Mouse (Mus musculus) lung, embryonic 15.5 days (tissue): Measurements from ENCODE around the gene Prelp. TPM values are rescaled to one million over a fixed set of nuclear protein-coding genes. Genes with fewer than 3 reads are reported as not detected.

Experiments used
- ATAC-seq: fragments of 200-750 bp; cut with Nextera tagmentation; 2 replicates; pipeline ENCODE4 v1.8.0; 2017; ENCODE audit warnings: moderate number of reproducible peaks, borderline replicate concordance; ENCODE audit not compliant: low FRiP score, low TSS enrichment; ENCODE audit errors: extremely low read depth
- H3K27ac ChIP-seq: fragments of 300-500 bp; sonication (generic); 2 replicates; pipeline ENCODE4 v1.5.1; 2015; ENCODE audit warnings: moderate library complexity, mild to moderate bottlenecking, inconsistent platforms
- H3K27me3 ChIP-seq: fragments of 300-500 bp; sonication (generic); 2 replicates; pipeline ENCODE4 v1.6.1; 2015; ENCODE audit warnings: inconsistent platforms
- H3K36me3 ChIP-seq: fragments of 300-500 bp; sonication (generic); 2 replicates; pipeline ENCODE4 v1.6.1; 2015; ENCODE audit warnings: inconsistent platforms
- H3K4me1 ChIP-seq: fragments of 300-500 bp; sonication (generic); 2 replicates; pipeline ENCODE4 v1.6.1; 2015; ENCODE audit warnings: inconsistent platforms
- H3K4me2 ChIP-seq: fragments of 300-500 bp; sonication (generic); 2 replicates; pipeline ENCODE4 v1.6.1; 2015; ENCODE audit warnings: inconsistent platforms, mild to moderate bottlenecking, moderate library complexity
- H3K4me3 ChIP-seq: fragments of 300-500 bp; sonication (generic); 2 replicates; pipeline ENCODE4 v1.5.1; 2015; ENCODE audit warnings: mild to moderate bottlenecking, inconsistent platforms
- H3K9ac ChIP-seq: fragments of 300-500 bp; sonication (generic); 2 replicates; pipeline ENCODE4 v1.6.1; 2015; ENCODE audit warnings: inconsistent platforms
- H3K9me3 ChIP-seq: fragments of 300-500 bp; sonication (generic); 2 replicates; pipeline ENCODE4 v1.6.1; 2016; ENCODE audit warnings: inconsistent platforms
- WGBS: fragments of 180-500 bp; shearing (Covaris S2); methylation state at CpG from one replicate; pipeline ENCODE4 v1.1.7; 2015; 5-methylcytosine and 5-hydroxymethylcytosine counted together
- polyA plus RNA-seq: library from polyadenylated mRNA; unstranded; fragments of >200 nt; fragmentation: Nextera tagmentation; extraction: Ambion mirVana; gene quantifications from 2 replicates; pipeline ENCODE4 v1.2.1, GENCODE M21; 2015

Gene Prelp
- polyA plus RNA-seq, 1 experiment from 2014 or later, result 19.6 TPM

- WGBS, result 84% methylated on average over 5 of the region's 5 CpGs
- Histone ChIP-seq H3K9ac (no peak overlapping the region), H3K4me1 (peaks cover 33% of the 10 kb centered on the region), H3K27ac (no peak overlapping the region), H3K36me3 (no peaks in the 10 kb centered on the region), H3K9me3 (no peaks in the 10 kb centered on the region), H3K4me3 (no peak overlapping the region), H3K4me2 (no peak overlapping the region), H3K27me3 (no peaks in the 10 kb centered on the region)
- no peak for ATAC-seq
These were observed 33.5 kb downstream of the Prelp start for GRCm38 (mm10) chr1:133887538-133888250.

DNA sequence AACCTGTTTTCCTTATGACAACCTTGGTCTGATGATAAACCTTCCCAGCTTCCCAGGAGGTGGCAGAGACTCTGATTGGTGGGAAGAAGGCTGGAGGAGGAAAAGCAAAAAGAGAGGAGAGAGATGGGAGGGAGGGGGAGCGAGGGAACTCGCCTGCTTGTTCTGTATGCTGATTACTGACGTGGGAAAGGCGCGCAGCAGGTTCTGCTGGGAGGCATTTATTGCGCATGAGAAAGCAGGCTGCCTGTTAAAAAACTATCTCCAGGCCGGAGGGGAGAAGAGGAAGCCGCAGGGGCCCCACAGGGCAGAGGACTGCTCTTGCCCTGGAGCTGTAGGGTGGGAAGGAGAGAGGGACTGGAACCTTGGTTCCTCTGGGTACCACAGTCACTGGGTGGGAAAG is 34.2 kb downstream of the Prelp start:
- H3K4me1 ChIP-seq, result peaks cover 26% of the 10 kb centered on the region
- H3K9ac ChIP-seq, result no peak overlapping the region

DNA sequence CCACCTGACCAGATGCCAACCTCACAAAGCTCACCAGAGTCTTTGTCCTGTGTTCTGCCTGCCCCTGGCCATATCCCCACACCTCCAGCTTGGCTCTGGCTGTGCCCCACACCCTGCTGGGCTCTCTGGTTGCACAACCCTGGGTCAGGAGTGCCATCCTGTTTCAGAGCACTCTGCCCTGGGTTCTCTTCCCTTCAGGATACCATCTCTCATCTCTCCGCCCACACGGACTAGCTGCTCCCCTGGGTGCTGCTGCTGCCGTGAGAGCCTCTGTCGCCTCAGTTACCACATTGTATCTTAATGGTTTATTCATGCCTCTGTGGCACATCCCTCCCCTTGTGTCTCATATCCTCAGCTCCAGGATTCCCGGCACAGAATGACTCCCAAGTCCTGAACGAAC is 34.8 kb downstream of the Prelp start:
- Histone ChIP-seq H3K4me2 (no peak overlapping the region), H3K27ac (no peak overlapping the region), H3K9ac (no peak overlapping the region), H3K36me3 (no peaks in the 10 kb centered on the region), H3K9me3 (no peaks in the 10 kb centered on the region), H3K4me3 (no peak overlapping the region), H3K4me1 (peaks cover 20% of the 10 kb centered on the region), H3K27me3 (no peaks in the 10 kb centered on the region)
- 54% methylated on average over 6 of the region's 6 CpGs for WGBS
- no peak for ATAC-seq

More for the DNA sequence above, 34.2 kb downstream of the Prelp start:
- Histone ChIP-seq H3K4me2 (no peak overlapping the region), H3K27ac (no peak overlapping the region), H3K27me3 (no peaks in the 10 kb centered on the region), H3K9me3 (no peaks in the 10 kb centered on the region), H3K4me3 (no peak overlapping the region), H3K36me3 (no peaks in the 10 kb centered on the region)
- 8% methylated on average over 8 of the region's 8 CpGs for WGBS
- no peak for ATAC-seq

- Histone ChIP-seq H3K36me3 (no peaks in the 10 kb centered on the region), H3K4me3 (no peak overlapping the region), H3K9ac (no peak overlapping the region), H3K27ac (no peak overlapping the region), H3K4me1 (peaks cover 14% of the 10 kb centered on the region), H3K27me3 (no peaks in the 10 kb centered on the region), H3K9me3 (no peaks in the 10 kb centered on the region), H3K4me2 (no peak overlapping the region)
- ATAC-seq, result no peak
- 90% methylated on average over 7 of the region's 7 CpGs for WGBS
These were observed 35.4 kb downstream of the Prelp start for GRCm38 (mm10) chr1:133885811-133886210.

DNA sequence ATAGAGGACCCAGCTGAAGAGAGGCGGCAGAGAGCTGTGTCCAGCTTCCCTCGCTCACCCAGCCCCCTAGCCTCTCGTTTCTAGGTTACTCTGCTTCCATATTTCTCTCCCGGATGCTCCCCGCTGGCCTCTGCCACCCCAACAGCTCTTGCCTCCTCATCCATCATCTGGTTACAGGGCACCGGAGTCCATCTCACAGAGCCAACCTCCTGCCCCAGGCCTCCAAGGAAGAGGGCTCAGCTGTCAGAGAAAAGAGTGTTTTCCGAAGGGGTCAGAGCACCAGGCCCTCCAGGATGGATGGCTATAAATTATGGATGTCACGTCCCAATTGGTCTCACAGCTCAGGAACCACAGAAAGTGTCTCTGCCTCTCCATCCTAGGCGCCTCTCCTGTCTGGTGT is 36.5 kb downstream of the Prelp start:
- 38% methylated on average over 9 of the region's 9 CpGs for WGBS
- Histone ChIP-seq H3K36me3 (no peaks in the 10 kb centered on the region), H3K27ac (no peak overlapping the region), H3K9me3 (no peaks in the 10 kb centered on the region), H3K27me3 (no peaks in the 10 kb centered on the region), H3K9ac (no peak overlapping the region), H3K4me1 (peaks cover 3% of the 10 kb centered on the region), H3K4me2 (no peak overlapping the region), H3K4me3 (no peak overlapping the region)
- no peak for ATAC-seq

DNA sequence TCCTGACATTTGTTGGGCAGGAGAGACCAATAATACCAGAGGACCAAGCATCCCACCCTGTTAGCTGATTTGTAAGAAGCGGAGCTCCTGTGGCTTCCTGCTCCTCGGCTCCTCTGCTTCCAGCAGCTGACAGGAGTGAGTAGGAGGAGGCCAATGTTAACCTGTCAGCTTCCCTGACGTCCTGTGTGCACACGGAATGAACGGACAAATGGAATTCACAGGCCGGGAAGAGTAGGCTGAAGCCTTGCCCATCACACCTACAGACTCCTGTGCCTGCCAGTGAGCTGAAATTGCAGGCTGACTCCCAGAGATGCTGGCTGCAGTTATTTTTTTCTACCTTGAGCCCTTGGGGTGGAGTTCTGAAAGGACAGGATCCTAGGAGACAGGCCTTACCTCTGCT is 37.1 kb downstream of the Prelp start:
- WGBS, result 43% methylated on average over 6 of the region's 6 CpGs

DNA sequence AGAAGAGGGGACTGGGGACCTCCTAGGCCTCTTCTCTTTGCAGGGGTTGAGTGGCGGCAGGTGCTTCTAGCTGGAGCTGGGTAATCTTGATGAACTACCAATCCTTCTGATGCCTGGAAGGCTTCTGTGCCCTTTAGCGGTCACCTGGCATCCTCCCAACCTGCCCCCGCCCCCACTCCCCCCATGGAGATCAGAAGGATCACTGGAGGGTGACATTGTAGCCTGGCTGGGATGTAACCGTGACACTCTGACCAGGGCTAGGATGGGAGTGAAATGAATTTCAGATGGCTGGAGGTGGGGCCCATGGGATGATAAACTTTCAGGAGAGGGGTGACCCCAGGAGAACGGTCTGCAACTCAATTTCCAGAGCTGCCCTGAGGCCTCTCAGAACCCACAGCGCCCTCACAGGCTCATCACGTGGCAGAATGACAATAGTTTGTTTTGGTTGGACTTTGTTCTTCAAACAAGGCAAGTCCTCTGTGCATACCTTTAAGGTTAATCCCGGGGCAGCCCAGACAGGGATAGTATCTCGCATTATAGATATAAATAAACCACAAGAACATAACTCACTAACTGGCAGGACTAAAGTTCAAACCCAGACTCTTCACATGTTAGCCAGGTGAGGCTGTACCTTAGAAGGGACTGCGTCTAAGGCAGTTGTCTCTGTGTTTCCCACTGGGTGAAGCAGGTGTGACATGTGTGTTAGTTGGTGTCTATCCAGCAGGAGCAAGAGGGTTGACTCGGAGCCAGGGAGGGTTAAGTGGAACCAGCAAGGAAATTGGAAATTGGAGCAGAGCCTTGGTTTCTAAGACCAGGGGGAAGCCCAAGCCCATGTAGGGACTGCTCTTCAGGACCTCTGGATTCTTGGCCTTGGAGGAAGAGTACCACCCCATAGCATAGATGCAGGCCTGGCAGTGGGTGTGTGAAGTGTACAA is 38.7 kb downstream of the Prelp start:
- no peaks in the 10 kb centered on the region for H3K4me1 ChIP-seq
- H3K27me3 ChIP-seq, result no peaks in the 10 kb centered on the region
- 42% methylated on average over 11 of the region's 11 CpGs for WGBS
- no peaks in the 10 kb centered on the region for H3K9me3 ChIP-seq
- H3K4me2 ChIP-seq, result no peak overlapping the region
- no peak overlapping the region for H3K4me3 ChIP-seq
- H3K36me3 ChIP-seq, result no peaks in the 10 kb centered on the region
- H3K9ac ChIP-seq, result no peak overlapping the region
- ATAC-seq, result no peak
- no peak overlapping the region for H3K27ac ChIP-seq

More for the DNA sequence above, 37.1 kb downstream of the Prelp start:
- Histone ChIP-seq H3K9ac (no peak overlapping the region), H3K9me3 (no peaks in the 10 kb centered on the region), H3K4me1 (no peaks in the 10 kb centered on the region), H3K4me2 (no peak overlapping the region), H3K36me3 (no peaks in the 10 kb centered on the region), H3K27me3 (no peaks in the 10 kb centered on the region), H3K4me3 (no peak overlapping the region), H3K27ac (no peak overlapping the region)
- ATAC-seq, result no peak

GRCm38 (mm10) chr1:133881813-133882212 is 39.4 kb downstream of the Prelp start:
- Histone ChIP-seq H3K27ac (no peak overlapping the region), H3K4me2 (no peak overlapping the region), H3K4me1 (no peaks in the 10 kb centered on the region), H3K4me3 (no peak overlapping the region), H3K9me3 (no peaks in the 10 kb centered on the region), H3K9ac (no peak overlapping the region), H3K36me3 (no peaks in the 10 kb centered on the region), H3K27me3 (no peaks in the 10 kb centered on the region)
- 59% methylated on average over 6 of the region's 6 CpGs for WGBS
- ATAC-seq, result no peak

GRCm38 (mm10) chr1:133878825-133879423 is 42.3 kb downstream of the Prelp start:
- Histone ChIP-seq H3K4me2 (no peak overlapping the region), H3K4me1 (no peaks in the 10 kb centered on the region), H3K27me3 (no peaks in the 10 kb centered on the region), H3K4me3 (no peak overlapping the region), H3K9ac (no peak overlapping the region), H3K36me3 (no peaks in the 10 kb centered on the region), H3K9me3 (no peaks in the 10 kb centered on the region), H3K27ac (no peak overlapping the region)
- 59% methylated on average over 12 of the region's 12 CpGs for WGBS
- no peak for ATAC-seq

DNA sequence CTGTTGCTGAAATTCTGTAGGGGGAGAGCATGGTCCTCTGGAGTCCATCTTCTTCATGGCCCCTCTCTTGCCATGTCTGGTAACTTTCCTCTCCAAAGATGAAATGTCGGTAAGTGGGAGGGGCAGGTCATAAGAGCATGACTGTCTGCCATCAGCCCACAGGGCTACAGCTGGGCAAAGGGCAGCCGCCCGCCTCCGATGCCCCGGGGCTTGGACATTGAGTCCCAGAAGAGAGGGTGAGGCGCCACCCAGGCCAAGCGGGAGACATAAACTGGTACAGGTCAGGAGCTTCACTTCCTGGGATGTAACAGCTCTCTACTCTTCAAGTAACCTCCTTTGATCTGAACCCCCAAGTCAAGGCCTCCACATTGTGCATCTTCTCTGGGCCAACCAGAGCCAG is 44.3 kb downstream of the Prelp start:
- Histone ChIP-seq H3K9me3 (no peaks in the 10 kb centered on the region), H3K4me1 (no peaks in the 10 kb centered on the region), H3K4me3 (no peak overlapping the region), H3K36me3 (no peaks in the 10 kb centered on the region), H3K27ac (no peak overlapping the region), H3K4me2 (no peak overlapping the region), H3K9ac (no peak overlapping the region), H3K27me3 (no peaks in the 10 kb centered on the region)
- 84% methylated on average over 7 of the region's 7 CpGs for WGBS
- ATAC-seq, result no peak

GRCm38 (mm10) chr1:133873086-133873813 is 48.0 kb downstream of the Prelp start:
- ATAC-seq, result no peak
- no peaks in the 10 kb centered on the region for H3K27me3 ChIP-seq
- no peaks in the 10 kb centered on the region for H3K9me3 ChIP-seq
- no peaks in the 10 kb centered on the region for H3K36me3 ChIP-seq
- no peaks in the 10 kb centered on the region for H3K4me1 ChIP-seq
- H3K27ac ChIP-seq, result no peak overlapping the region
- WGBS, result 85% methylated on average over 6 of the region's 6 CpGs
- H3K4me3 ChIP-seq, result no peak overlapping the region
- H3K9ac ChIP-seq, result no peak overlapping the region
- no peak overlapping the region for H3K4me2 ChIP-seq
